Mouse (Mus musculus) left cerebral cortex, postnatal 4 days (tissue): ENCODE measurements at regions not wholly inside any gene's neighbourhood (a gene's known extent, or its start where the extent isn't known, plus 50 kb on each side); places are given as distances from the start of the nearest gene placed in this dataset.
"Not testable (repeated sequence)": the region's sequence is repeated elsewhere in the genome, so short reads cannot be mapped to it uniquely, and the experiment has no call there.

Experiments used
- DNase-seq: peaks from one replicate; pipeline ENCODE4 v3.0.0-alpha.2; 2022
- intact Hi-C: fragments of 180-260 bp; cut with DNase I; formaldehyde crosslinking; loops from one replicate; pipeline ENCODE4 v1.15.1; 2025

- intact Hi-C loops, result no loop called here
- no peak for DNase-seq
Measured at GRCm38 (mm10) chr10:96188168-96188567, 51.8 kb downstream of the Gm5426 start.

- peak; percentile 63 for DNase-seq
- intact Hi-C loops, result no loop called here
Measured at GRCm38 (mm10) chr10:96190168-96190987, 54.0 kb downstream of the Gm5426 start.

GRCm38 (mm10) chr10:96200932-96201641 lies 64.7 kb downstream of the Gm5426 start:
- DNase-seq, result no peak
- intact Hi-C loops, result no loop called here

GRCm38 (mm10) chr10:96201891-96202290 lies 65.5 kb downstream of the Gm5426 start:
- DNase-seq, result no peak
- intact Hi-C loops, result no loop called here

- intact Hi-C loops, result no loop called here
- no peak for DNase-seq
Measured at GRCm38 (mm10) chr10:96202871-96203270, 66.5 kb downstream of the Gm5426 start.

GRCm38 (mm10) chr10:96204198-96204597 lies 67.8 kb downstream of the Gm5426 start:
- DNase-seq, result no peak
- intact Hi-C loops, result no loop called here

- DNase-seq, result peak; percentile 18
- intact Hi-C loops, result no loop called here
Measured at GRCm38 (mm10) chr10:96209171-96209570, 72.8 kb downstream of the Gm5426 start.

GRCm38 (mm10) chr10:96211189-96211588 lies 74.8 kb downstream of the Gm5426 start:
- no peak for DNase-seq
- intact Hi-C loops, result loop anchor here (5.0 kb wide), 2 partner anchors 411 to 1101 kb away; no protein-coding TSS in a partner anchor

GRCm38 (mm10) chr10:96213876-96214275 lies 77.5 kb downstream of the Gm5426 start:
- intact Hi-C loops, result loop anchor here (2.0 to 5.0 kb wide), 3 partner anchors 81 to 1098 kb away; no protein-coding TSS in a partner anchor

GRCm38 (mm10) chr10:96214285-96214684 lies 77.9 kb downstream of the Gm5426 start:
- DNase-seq, result no peak

More at GRCm38 (mm10) chr10:96213876-96214275, 77.5 kb downstream of the Gm5426 start:
- DNase-seq, result peak; percentile 94

GRCm38 (mm10) chr10:96214946-96215345 lies 78.5 kb downstream of the Gm5426 start:
- peak; percentile 67 for DNase-seq
- intact Hi-C loops, result loop anchor here (5.0 kb wide), 2 partner anchors 407 to 1097 kb away; no protein-coding TSS in a partner anchor

More at GRCm38 (mm10) chr10:96214285-96214684, 77.9 kb downstream of the Gm5426 start:
- intact Hi-C loops, result loop anchor here (5.0 kb wide), 2 partner anchors 408 to 1098 kb away; no protein-coding TSS in a partner anchor

GRCm38 (mm10) chr10:96220731-96221130 lies 84.3 kb downstream of the Gm5426 start:
- no peak for DNase-seq
- intact Hi-C loops, result no loop called here

- DNase-seq, result no peak
- intact Hi-C loops, result no loop called here
Measured at GRCm38 (mm10) chr10:96230391-96230790, 94.0 kb downstream of the Gm5426 start.

- no peak for DNase-seq
- intact Hi-C loops, result no loop called here
Measured at GRCm38 (mm10) chr10:96231309-96231708, 94.9 kb downstream of the Gm5426 start.

GRCm38 (mm10) chr10:96232889-96233288 lies 96.5 kb downstream of the Gm5426 start:
- intact Hi-C loops, result no loop called here
- no peak for DNase-seq

- no peak for DNase-seq
- intact Hi-C loops, result no loop called here
Measured at GRCm38 (mm10) chr10:96234564-96235412, 98.4 kb downstream of the Gm5426 start.

GRCm38 (mm10) chr10:96236031-96236430 lies 99.6 kb downstream of the Gm5426 start:
- DNase-seq, intact Hi-C loops: not testable (repeated sequence)

GRCm38 (mm10) chr10:96236777-96237373 lies 100.5 kb downstream of the Gm5426 start:
- no peak for DNase-seq
- intact Hi-C loops, result no loop called here

- intact Hi-C loops, result no loop called here
- DNase-seq, result no peak
Measured at GRCm38 (mm10) chr10:96237572-96238130, 101.2 kb downstream of the Gm5426 start.

GRCm38 (mm10) chr10:96238251-96238650 lies 101.8 kb downstream of the Gm5426 start:
- intact Hi-C loops, result no loop called here
- no peak for DNase-seq
